9 mouse cellular contexts compared by ENCODE assay signal in genomic region chr10:43918696-43919608, GRCm38 (mm10). TPM values are rescaled to one million over a fixed set of nuclear protein-coding genes. Genes with fewer than 3 reads are reported as not detected.
A peak's percentile ranks its signal among the peaks of the same experiment; 100 is the strongest.
DNase-seq lines count a peak whose midpoint lies in the region; ATAC-seq lines count a peak whose summit lies in the region.
"Had no signal": no experiment of that assay in that cellular context is flagged by ENCODE, and none has a peak within 500 bp of the region (broad histone marks: within the 10 kb centered on the region; RNA-seq: fewer than 3 reads in every experiment).

No protein-coding gene starts in this region.

- peak; percentile 74 for ATAC-seq in cerebellum, adult (ENCODE audit: insufficient number of reproducible peaks, low FRiP score, low TSS enrichment)
- peak; percentile 80 for ATAC-seq in forebrain, embryonic 14.5 days
- peak; percentile 75 to 91 for ATAC-seq in hematopoietic stem cell, adult 5-6 weeks (replicated peaks in 1 of 2; ENCODE audit: insufficient read depth in 1 of 2, low FRiP score in 2 of 2, low TSS enrichment in 1 of 2, low read depth in 1 of 2, poor library complexity in 2 of 2, severe bottlenecking in 2 of 2)
- ATAC-seq in megakaryocyte-erythroid progenitor cell, adult 5-6 weeks (replicated peaks; ENCODE audit: low FRiP score, low TSS enrichment, poor library complexity, severe bottlenecking), result peak; percentile 88

- no peak overlapping the region for H3K9ac ChIP-seq in forebrain, embryonic 14.5 days (ENCODE audit: low read length)

- no peak overlapping the region for H3K27ac ChIP-seq in forebrain, embryonic 14.5 days (ENCODE audit: low read depth, low read length)
- H3K27ac ChIP-seq: macrophage had no signal

- H3K36me3 ChIP-seq in forebrain, embryonic 14.5 days (ENCODE audit: control insufficient read depth, insufficient read depth, low read length), result 0 out of 2 replicates have a peak, but pooled peaks cover 4% of the 10 kb centered on the region

- no peaks in the 10 kb centered on the region for H3K27me3 ChIP-seq in forebrain, embryonic 14.5 days (replicated peaks; ENCODE audit: control insufficient read depth, insufficient read depth, low read length)

- H3K4me1 ChIP-seq in forebrain, embryonic 14.5 days (ENCODE audit: control insufficient read depth, insufficient read depth, low read length), result no peaks in the 10 kb centered on the region

- H3K4me2 ChIP-seq in forebrain, embryonic 14.5 days (ENCODE audit: low read length), result no peak overlapping the region

- no peaks in the 10 kb centered on the region for H3K9me3 ChIP-seq in forebrain, embryonic 14.5 days (replicated peaks; ENCODE audit: control insufficient read depth, low read length)

- DNase-seq in Muller cell, postnatal 12 days (ENCODE audit: inconsistent ontology term), result peak; percentile 59
- DNase-seq in forebrain, embryonic 14.5 days (ENCODE audit: low spot score), result peak; percentile 88
- DNase-seq in left cerebral cortex, adult 11 months (ENCODE audit: low spot score), result peak; percentile 39
- DNase-seq in right cerebral cortex, postnatal 14 days, result peak; percentile 90
- DNase-seq in urinary bladder, postnatal 36 days (ENCODE audit: low spot score in 2 of 2), result peak; percentile 73 to 76

- no peak overlapping the region for H3K4me3 ChIP-seq in forebrain, embryonic 14.5 days (ENCODE audit: low read depth, low read length)

- 42% methylated on average over 17 of the region's 17 CpGs for WGBS in forebrain, embryonic 14.5 days

RNA-seq across cellular contexts. Expression of gene Rtn4ip1, which starts 17.3 kb away (rescaled TPM):
- polyA plus RNA-seq in forebrain, embryonic 14.5 days (2014; fragmentation: Nextera tagmentation; extraction: Ambion mirVana), result 18.4 and 19.9 TPM in 2 replicates
- 13.1 and 13.8 TPM in 2 replicates for total RNA-seq in hematopoietic stem cell, adult 5-6 weeks (2017)
- 19.3 and 29.1 TPM in 2 replicates for total RNA-seq in megakaryocyte-erythroid progenitor cell, adult 5-6 weeks (2014; fragmentation: Nextera tagmentation)
- 17.0 and 17.4 TPM in 2 replicates for total RNA-seq in megakaryocyte-erythroid progenitor cell, adult 5-6 weeks (2017)

RNA-seq across cellular contexts. Expression of gene Qrsl1, which starts 17.4 kb away (rescaled TPM):
- polyA plus RNA-seq in forebrain, embryonic 14.5 days (2014; fragmentation: Nextera tagmentation; extraction: Ambion mirVana), result 23.4 and 24.9 TPM in 2 replicates
- total RNA-seq in hematopoietic stem cell, adult 5-6 weeks (2017), result 13.2 and 18.7 TPM in 2 replicates
- 15.3 and 30.8 TPM in 2 replicates for total RNA-seq in megakaryocyte-erythroid progenitor cell, adult 5-6 weeks (2014; fragmentation: Nextera tagmentation)
- 9.3 and 14.6 TPM in 2 replicates for total RNA-seq in megakaryocyte-erythroid progenitor cell, adult 5-6 weeks (2017)

Comparison
In these comparisons a context has a peak if more than half of its experiments do, and no peak if none do; other contexts are left out.
1. DNase-seq: peak in every context shown above with its lines; median percentile 90 in right cerebral cortex, postnatal 14 days; 88 in forebrain, embryonic 14.5 days; 74 in urinary bladder, postnatal 36 days; 59 in Muller cell, postnatal 12 days; 39 in left cerebral cortex, adult 11 months.